Mouse (Mus musculus): ENCODE results near the gene Pnn.

Gene Pnn

GRCm38 (mm10) chr12:59068791-59069190, 2.1 kb downstream of the Pnn start:
- in situ Hi-C loops (cut with MboI, MseI) = loop anchor here in 1 of 2 experiments (5.0 to 10.0 kb wide), 2 partner anchors 54 to 59 kb away; partner anchors contain the start of genes Gemin2 and Sec23a

GRCm38 (mm10) chr12:59072286-59072685, 5.6 kb downstream of the Pnn start:
- in situ Hi-C loops (cut with MboI, MseI) = no loop called here

- in situ Hi-C loops (cut with MboI, MseI) = no loop called here
These were observed 7.4 kb downstream of the Pnn start for GRCm38 (mm10) chr12:59074052-59074451.

GRCm38 (mm10) chr12:59076996-59077395, 10.3 kb downstream of the Pnn start:
- in situ Hi-C loops (cut with MboI, MseI) = no loop called here

GRCm38 (mm10) chr12:59077883-59078282, 11.2 kb downstream of the Pnn start:
- in situ Hi-C loops (cut with MboI, MseI) = no loop called here

GRCm38 (mm10) chr12:59080461-59080860, 13.8 kb downstream of the Pnn start:
- in situ Hi-C loops (cut with MboI, MseI) = no loop called here

GRCm38 (mm10) chr12:59084446-59084845, 17.8 kb downstream of the Pnn start:
- in situ Hi-C loops (cut with MboI, MseI) = no loop called here

GRCm38 (mm10) chr12:59086171-59086570, 19.5 kb downstream of the Pnn start:
- in situ Hi-C loops (cut with MboI, MseI) = no loop called here

GRCm38 (mm10) chr12:59093543-59093942, 26.9 kb downstream of the Pnn start:
- in situ Hi-C loops (cut with MboI, MseI) = no loop called here

- in situ Hi-C loops (cut with MboI, MseI) = no loop called here
These were observed 28.7 kb downstream of the Pnn start, which contains the start of gene Mia2 for GRCm38 (mm10) chr12:59095104-59096025. Mia2 (plus strand) TSS chr12:59095799.

GRCm38 (mm10) chr12:59104771-59105170, 38.1 kb downstream of the Pnn start:
- in situ Hi-C loops (cut with MboI, MseI) = no loop called here

GRCm38 (mm10) chr12:59105914-59106313, 39.2 kb downstream of the Pnn start:
- in situ Hi-C loops (cut with MboI, MseI) = no loop called here

GRCm38 (mm10) chr12:59106491-59106890, 39.8 kb downstream of the Pnn start:
- in situ Hi-C loops (cut with MboI, MseI) = no loop called here

GRCm38 (mm10) chr12:59107926-59108325, 41.2 kb downstream of the Pnn start:
- in situ Hi-C loops (cut with MboI, MseI) = no loop called here

- in situ Hi-C loops (cut with MboI, MseI) = no loop called here
These were observed 50.5 kb downstream of the Pnn start for GRCm38 (mm10) chr12:59117184-59117583.
